Mouse (Mus musculus) spleen, adult 18-20 months (tissue): ENCODE results near the gene Fam49a.
A peak's percentile ranks its signal among the peaks of the same experiment; 100 is the strongest.

Source experiments
- DNase-seq, 2 experiments: peaks; one replicate each; pipeline ENCODE4 v3.0.0; 2022; ENCODE audit warnings: mixed read lengths in 2 of 2

Gene Fam49a

DNA sequence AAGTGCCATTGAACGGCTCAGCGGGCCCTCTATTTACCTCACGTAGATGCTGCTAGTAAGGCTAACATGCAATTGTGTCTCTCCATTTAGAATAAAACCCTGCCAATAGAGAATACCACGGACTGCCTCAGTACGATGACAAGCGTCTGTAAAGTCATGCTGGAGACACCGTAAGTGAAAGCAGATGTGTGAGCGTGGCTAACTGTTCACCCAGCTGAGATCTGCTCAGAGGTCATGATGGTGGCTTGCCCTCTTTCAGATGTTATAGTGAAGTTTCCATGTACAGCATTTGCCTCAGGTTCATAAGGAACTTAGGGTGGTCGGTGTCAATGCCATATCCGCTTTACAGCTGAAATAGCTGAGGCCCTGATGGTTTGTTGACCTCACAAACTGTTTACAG lies 100.4 kb downstream of the Fam49a start:
- DNase-seq, result no peak

DNA sequence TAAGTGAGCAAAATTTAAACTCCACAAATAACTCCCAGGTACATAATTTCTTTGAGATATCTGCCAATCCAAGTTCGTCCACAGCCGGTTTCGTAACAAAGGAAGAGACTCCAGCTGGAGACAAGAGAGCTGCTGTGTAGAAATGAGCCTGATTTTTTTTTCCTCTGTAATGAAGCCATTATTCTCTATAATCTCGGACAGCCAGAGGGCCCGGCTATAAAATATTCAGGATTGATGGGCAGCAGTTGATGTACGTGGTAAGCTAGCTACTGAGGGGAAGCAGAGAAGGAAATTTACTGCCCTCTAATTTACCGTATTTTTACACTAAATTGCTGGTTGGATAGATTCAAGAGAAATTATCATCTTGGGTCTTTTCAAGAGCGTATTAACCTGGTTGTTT lies 102.3 kb downstream of the Fam49a start:
- no peak for DNase-seq

GRCm38 (mm10) chr12:12367423-12367822 lies 105.5 kb downstream of the Fam49a start:
- DNase-seq, result no peak

- no peak for DNase-seq
Measured at GRCm38 (mm10) chr12:12373111-12373862, 111.3 kb downstream of the Fam49a start.

- no peak for DNase-seq
Measured at GRCm38 (mm10) chr12:12379056-12379455, 117.1 kb downstream of the Fam49a start.

DNA sequence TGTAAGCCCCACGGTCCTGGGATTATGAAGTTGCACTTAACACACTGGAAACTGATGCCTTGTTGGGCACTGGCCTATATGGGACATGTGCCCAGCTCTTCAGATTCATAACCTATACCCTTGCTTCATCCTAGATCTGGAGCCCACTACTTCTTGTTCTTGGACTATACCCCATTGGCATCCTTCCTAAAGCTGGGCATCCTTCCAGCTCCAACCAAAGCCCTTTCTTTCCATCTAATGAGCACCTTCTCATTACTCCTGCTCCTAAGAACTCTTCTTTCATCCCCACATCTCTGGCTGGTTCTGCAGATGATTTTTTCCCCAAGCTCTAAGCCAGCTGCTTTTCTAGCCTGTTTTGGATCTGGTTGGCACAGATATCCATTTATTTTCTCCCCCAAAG lies 127.3 kb downstream of the Fam49a start:
- no peak for DNase-seq

- DNase-seq, result peak in 1 of 2 experiments; percentile 36
Measured at GRCm38 (mm10) chr12:12396224-12396623, 134.3 kb downstream of the Fam49a start.

- DNase-seq, result peak in 1 of 2 experiments; percentile 38
Measured at GRCm38 (mm10) chr12:12401051-12401465, 139.1 kb downstream of the Fam49a start.

DNA sequence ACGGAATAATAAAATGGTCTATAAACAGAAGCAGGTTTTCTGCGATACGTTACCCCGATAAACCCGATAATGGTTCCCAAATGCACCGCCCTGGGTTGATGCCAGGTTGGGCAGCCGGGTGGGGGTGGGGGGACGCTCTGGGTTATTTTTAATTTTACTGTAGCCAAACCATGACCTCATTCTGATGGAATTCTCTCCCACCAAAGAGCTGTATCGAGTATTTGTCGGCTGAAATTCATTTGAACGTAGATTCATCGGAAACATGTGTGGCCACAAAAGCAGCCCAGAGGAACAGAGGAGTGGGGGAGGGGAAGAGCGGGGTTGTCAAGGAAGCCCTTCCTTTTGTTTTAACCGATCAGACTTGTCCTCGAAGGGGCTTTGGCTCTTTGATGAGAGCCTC lies 139.6 kb downstream of the Fam49a start:
- no peak for DNase-seq

DNA sequence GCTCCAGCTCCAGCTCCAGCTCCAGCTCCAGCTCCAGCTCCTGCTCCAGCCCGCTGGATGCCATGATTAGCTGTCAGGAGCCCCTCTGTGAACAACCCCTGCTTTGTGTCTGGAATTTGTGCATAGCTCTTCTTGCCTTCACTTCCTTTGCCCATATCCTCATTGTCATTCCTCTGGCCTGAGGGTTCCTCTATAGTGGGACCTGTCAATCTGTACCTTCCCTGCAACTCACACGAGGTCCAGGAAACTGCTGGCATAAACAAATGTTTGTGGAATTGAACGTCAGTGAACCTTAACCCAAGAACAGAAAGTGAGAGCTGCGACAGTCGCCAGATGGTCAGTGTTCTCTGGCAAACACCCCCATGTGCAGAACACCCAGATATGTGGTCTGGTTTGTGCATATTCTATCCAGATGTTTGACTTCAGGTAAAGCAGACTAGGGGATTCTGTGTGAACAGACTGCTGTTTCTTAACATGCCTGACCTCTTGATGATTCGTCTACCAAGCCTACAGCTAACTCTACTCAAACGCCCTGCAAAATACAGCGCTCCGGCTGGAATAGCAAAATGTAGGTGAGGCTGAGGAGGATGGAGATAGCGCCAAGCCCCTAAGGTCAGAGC lies 143.7 kb downstream of the Fam49a start:
- DNase-seq, result no peak

GRCm38 (mm10) chr12:12409044-12409443 lies 147.1 kb downstream of the Fam49a start:
- DNase-seq, result no peak

GRCm38 (mm10) chr12:12412674-12413073 lies 150.7 kb downstream of the Fam49a start:
- DNase-seq, result peak; percentile 53 to 81

DNA sequence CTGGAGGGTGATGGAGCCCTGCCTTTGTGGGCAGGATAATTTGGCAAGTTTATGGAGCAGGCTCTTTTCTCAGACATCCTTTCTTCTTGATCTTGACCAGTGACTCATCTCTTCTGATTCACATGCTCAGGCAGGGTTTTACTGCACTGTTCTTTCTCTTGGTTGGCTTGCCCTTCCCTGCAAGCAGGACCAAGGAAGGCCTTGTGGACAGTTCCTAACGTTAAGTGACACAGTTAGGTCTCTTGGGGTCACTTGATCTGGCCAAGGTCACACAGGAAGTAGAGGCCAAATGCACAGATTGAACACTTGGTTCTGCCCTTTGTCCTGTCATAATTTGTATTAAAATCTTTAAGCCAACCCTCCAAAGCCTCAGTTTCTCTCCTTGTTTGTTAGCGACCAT lies 158.5 kb downstream of the Fam49a start:
- DNase-seq, result no peak

GRCm38 (mm10) chr12:12420841-12421579 lies 159.1 kb downstream of the Fam49a start:
- DNase-seq, result peak; percentile 58 to 72

DNA sequence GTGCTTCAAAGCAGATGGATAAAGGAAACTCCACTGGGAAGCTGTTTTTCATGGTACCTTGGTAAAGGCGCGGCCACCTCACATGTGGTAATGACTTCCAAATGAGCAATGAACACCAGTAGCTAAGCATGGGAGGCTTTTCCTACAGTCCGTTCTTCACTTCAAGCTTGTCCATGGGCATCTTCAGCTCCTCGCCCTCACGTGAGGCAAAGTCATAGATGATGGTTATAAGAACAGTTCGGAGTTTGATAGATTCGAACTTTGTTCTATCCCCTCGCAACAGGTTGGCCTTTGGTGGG lies 159.6 kb downstream of the Fam49a start:
- DNase-seq, result no peak

DNA sequence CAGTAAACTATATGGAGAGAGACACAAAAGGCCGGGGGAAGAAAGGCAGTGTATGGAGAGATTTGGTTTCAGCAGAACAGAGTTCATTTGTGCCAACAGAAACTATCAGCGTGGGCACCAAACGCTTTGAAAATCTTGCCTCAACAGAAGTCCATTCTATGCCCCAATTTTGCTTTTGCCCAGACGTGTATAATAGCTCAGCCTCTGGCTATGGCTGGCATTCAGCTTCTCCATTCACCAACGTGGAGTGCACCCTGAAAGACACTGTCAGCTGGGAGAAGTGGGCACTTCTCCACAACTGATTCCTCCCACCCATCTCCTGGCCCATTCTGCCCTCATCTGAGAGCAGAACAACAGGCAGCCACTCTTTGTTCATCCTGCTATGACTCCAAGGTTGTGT lies 163.2 kb downstream of the Fam49a start:
- DNase-seq, result no peak

DNA sequence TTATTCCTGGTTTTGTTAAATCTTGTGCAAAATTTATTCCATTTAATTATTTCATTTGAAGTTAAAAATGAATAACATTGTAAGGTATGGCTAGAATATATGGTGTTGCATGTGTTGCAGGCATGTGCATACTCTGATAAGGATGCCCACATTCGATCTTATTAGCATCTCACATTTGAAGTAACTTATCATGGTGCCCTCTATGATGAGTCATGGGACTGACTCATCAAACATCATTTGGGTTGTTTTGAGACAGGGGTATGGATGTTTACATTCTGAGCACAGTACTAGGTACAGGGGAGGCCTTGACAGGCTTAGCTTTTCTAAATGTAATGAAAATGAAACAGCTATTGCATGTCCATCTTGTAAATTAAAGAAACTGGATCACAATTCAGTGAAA lies 165.3 kb downstream of the Fam49a start:
- no peak for DNase-seq

DNA sequence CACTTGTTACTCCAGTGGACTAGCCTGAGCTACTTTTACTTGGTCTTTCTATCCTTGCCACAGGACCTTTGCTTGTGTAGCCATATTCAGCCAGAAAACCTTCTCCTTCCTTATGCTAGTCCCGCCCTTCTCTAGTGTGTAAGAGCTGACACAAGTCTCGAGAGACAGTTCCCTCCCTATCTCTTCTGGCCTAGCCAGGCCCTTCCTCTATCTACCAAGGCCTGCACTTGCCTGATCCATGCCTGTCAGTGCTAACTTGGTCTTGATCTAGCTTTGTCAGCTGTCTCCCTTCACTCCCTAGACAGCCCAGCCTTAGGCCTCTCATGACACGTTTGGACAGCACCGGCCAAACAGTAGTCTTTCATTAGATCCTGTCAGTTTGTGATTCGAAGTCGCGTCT lies 166.9 kb downstream of the Fam49a start:
- DNase-seq, result no peak
